Mouse (Mus musculus) heart, embryonic 15.5 days (tissue): Measurements from ENCODE around the gene Efna1. TPM values are rescaled to one million over a fixed set of nuclear protein-coding genes. Genes with fewer than 3 reads are reported as not detected.

Experiments
- ATAC-seq: fragments of 200-750 bp; cut with Nextera tagmentation; replicated peaks from 2 replicates; pipeline ENCODE4 v1.8.0; 2017; ENCODE audit warnings: low read depth, moderate TSS enrichment; ENCODE audit not compliant: insufficient number of reproducible peaks, insufficient read depth, low FRiP score
- H3K27ac ChIP-seq: fragments of 300-500 bp; sonication (generic); 2 replicates; pipeline ENCODE4 v1.5.1; 2015; ENCODE audit warnings: mild to moderate bottlenecking, inconsistent platforms
- H3K27me3 ChIP-seq: fragments of 300-500 bp; sonication (generic); 2 replicates; pipeline ENCODE4 v1.6.1; 2015; ENCODE audit warnings: inconsistent platforms
- H3K36me3 ChIP-seq: fragments of 300-500 bp; sonication (generic); 2 replicates; pipeline ENCODE4 v1.6.1; 2015; ENCODE audit warnings: mild to moderate bottlenecking, inconsistent platforms
- H3K4me1 ChIP-seq: fragments of 300-500 bp; sonication (generic); replicated peaks from 2 replicates; pipeline ENCODE4 v1.6.1; 2015; ENCODE audit warnings: inconsistent platforms
- H3K4me2 ChIP-seq: fragments of 300-500 bp; sonication (generic); 2 replicates; pipeline ENCODE4 v1.6.1; 2015; ENCODE audit warnings: inconsistent platforms, mild to moderate bottlenecking, moderate library complexity
- H3K4me3 ChIP-seq: fragments of 300-500 bp; sonication (generic); 2 replicates; pipeline ENCODE4 v1.5.1; 2015; ENCODE audit warnings: mild to moderate bottlenecking, inconsistent platforms
- H3K9ac ChIP-seq: fragments of 300-500 bp; sonication (generic); 2 replicates; pipeline ENCODE4 v1.6.1; 2015; ENCODE audit warnings: mild to moderate bottlenecking, inconsistent platforms
- H3K9me3 ChIP-seq: fragments of 300-500 bp; sonication (generic); replicated peaks from 2 replicates; pipeline ENCODE4 v1.6.1; 2016; ENCODE audit warnings: inconsistent platforms
- WGBS: fragments of 180-500 bp; shearing (Covaris S2); methylation state at CpG from one replicate; pipeline ENCODE4 v1.1.7; 2015; ENCODE audit warnings: mixed read lengths; 5-methylcytosine and 5-hydroxymethylcytosine counted together
- polyA plus RNA-seq: library from polyadenylated mRNA; unstranded; fragments of >200 nt; fragmentation: Nextera tagmentation; extraction: Ambion mirVana; gene quantifications from 2 replicates; pipeline ENCODE4 v1.2.1, GENCODE M21; 2015

Efna1 gene
- polyA plus RNA-seq, 1 experiment from 2014 or later, result 35.0 TPM

GRCm38 (mm10) chr3:89277281-89278021, 3.5 kb downstream of the Efna1 start:
- H3K27ac ChIP-seq, result peak overlapping the region; percentile 92
- peak overlapping the region; percentile 70 for H3K4me3 ChIP-seq
- peaks cover 23% of the 10 kb centered on the region for H3K36me3 ChIP-seq
- H3K4me1 ChIP-seq, result peaks cover 51% of the 10 kb centered on the region
- WGBS, result 23% methylated on average over 14 of the region's 14 CpGs
- no peaks in the 10 kb centered on the region for H3K27me3 ChIP-seq
- H3K9me3 ChIP-seq, result no peaks in the 10 kb centered on the region
- ATAC-seq, result no peak
- peak overlapping the region; percentile 81 for H3K9ac ChIP-seq
- peak overlapping the region; percentile 98 for H3K4me2 ChIP-seq

- 88% methylated on average over 13 of the region's 13 CpGs for WGBS
- Histone ChIP-seq H3K4me2 (peak overlapping the region; percentile 98; the same call in 1 of the 2 replicates), H3K4me3 (no peak overlapping the region), H3K9me3 (no peaks in the 10 kb centered on the region), H3K9ac (no peak overlapping the region), H3K4me1 (peaks cover 49% of the 10 kb centered on the region), H3K27me3 (no peaks in the 10 kb centered on the region), H3K36me3 (peaks cover 31% of the 10 kb centered on the region), H3K27ac (no peak overlapping the region)
- ATAC-seq, result no peak
Observed at GRCm38 (mm10) chr3:89276061-89276460, 4.9 kb downstream of the Efna1 start.

- no peaks in the 10 kb centered on the region for H3K9me3 ChIP-seq
- H3K4me1 ChIP-seq, result peaks cover 45% of the 10 kb centered on the region
- H3K27me3 ChIP-seq, result no peaks in the 10 kb centered on the region
- no peak overlapping the region for H3K4me2 ChIP-seq
- H3K27ac ChIP-seq, result no peak overlapping the region
- WGBS, result 50% methylated on average over 6 of the region's 6 CpGs
- ATAC-seq, result no peak
- H3K9ac ChIP-seq, result no peak overlapping the region
- peaks cover 31% of the 10 kb centered on the region for H3K36me3 ChIP-seq
- H3K4me3 ChIP-seq, result no peak overlapping the region
Observed at GRCm38 (mm10) chr3:89271760-89272159, 9.2 kb downstream of the Efna1 start.

- Histone ChIP-seq H3K9me3 (no peaks in the 10 kb centered on the region), H3K9ac (peak overlapping the region; percentile 76), H3K27ac (peak overlapping the region; percentile 90), H3K4me1 (peaks cover 44% of the 10 kb centered on the region), H3K4me2 (peak overlapping the region; percentile 75), H3K4me3 (peak overlapping the region; percentile 67; the same call in 1 of the 2 replicates), H3K27me3 (no peaks in the 10 kb centered on the region), H3K36me3 (peaks cover 28% of the 10 kb centered on the region)
- no peak for ATAC-seq
- 54% methylated on average over 6 of the region's 6 CpGs for WGBS
Observed at GRCm38 (mm10) chr3:89270891-89271290, 10.1 kb downstream of the Efna1 start.

- Histone ChIP-seq H3K4me1 (peaks cover 44% of the 10 kb centered on the region), H3K9me3 (no peaks in the 10 kb centered on the region), H3K4me2 (peak within 1 kb of the TSS; percentile 75), H3K4me3 (peak within 1 kb of the TSS; percentile 67), H3K27ac (peak within 1 kb of the TSS; percentile 90), H3K27me3 (no peaks in the 10 kb centered on the region), H3K9ac (peak within 1 kb of the TSS; percentile 76), H3K36me3 (peaks cover 21% of the 10 kb centered on the region; the same call in 1 of the 2 replicates)
- peak; percentile 42 for ATAC-seq
- WGBS, result 2% methylated on average over 39 of the region's 39 CpGs
Observed at GRCm38 (mm10) chr3:89270051-89270755, 10.7 kb downstream of the Efna1 start, which contains the start of gene Slc50a1. Gene Slc50a1 (minus strand): TSS chr3:89270570.

- ATAC-seq, result no peak
- H3K27ac ChIP-seq, result no peak overlapping the region
Observed at GRCm38 (mm10) chr3:89268916-89269315, 12.0 kb downstream of the Efna1 start.

GRCm38 (mm10) chr3:89266439-89266893, 14.5 kb downstream of the Efna1 start:
- H3K4me1 ChIP-seq, result peaks cover 40% of the 10 kb centered on the region
- H3K4me3 ChIP-seq, result peak overlapping the region; percentile 68
- H3K9ac ChIP-seq, result peak overlapping the region; percentile 71
- H3K27ac ChIP-seq, result peak overlapping the region; percentile 60
- H3K4me2 ChIP-seq, result peak overlapping the region; percentile 77
- H3K36me3 ChIP-seq, result no peaks in the 10 kb centered on the region
- no peaks in the 10 kb centered on the region for H3K27me3 ChIP-seq
- ATAC-seq, result peak; percentile 66; the same call in 1 of the 2 replicates
- WGBS, result under 1% methylated on average over 20 of the region's 20 CpGs
- H3K9me3 ChIP-seq, result no peaks in the 10 kb centered on the region

More at GRCm38 (mm10) chr3:89268916-89269315, 12.0 kb downstream of the Efna1 start:
- Histone ChIP-seq H3K4me1 (peaks cover 44% of the 10 kb centered on the region), H3K9ac (no peak overlapping the region), H3K4me2 (peak overlapping the region; percentile 75; the same call in 1 of the 2 replicates), H3K9me3 (no peaks in the 10 kb centered on the region), H3K36me3 (peaks cover 12% of the 10 kb centered on the region; the same call in 1 of the 2 replicates), H3K27me3 (no peaks in the 10 kb centered on the region), H3K4me3 (no peak overlapping the region)
- WGBS, result 68% methylated on average over 8 of the region's 8 CpGs

GRCm38 (mm10) chr3:89262417-89262816, 18.5 kb downstream of the Efna1 start:
- no peak for ATAC-seq
- Histone ChIP-seq H3K4me1 (peaks cover 9% of the 10 kb centered on the region), H3K27ac (peak overlapping the region; percentile 57), H3K9ac (no peak overlapping the region), H3K4me2 (no peak overlapping the region), H3K36me3 (no peaks in the 10 kb centered on the region), H3K4me3 (no peak overlapping the region), H3K27me3 (no peaks in the 10 kb centered on the region), H3K9me3 (no peaks in the 10 kb centered on the region)
- 44% methylated on average over 10 of the region's 10 CpGs for WGBS

GRCm38 (mm10) chr3:89260211-89260610, 20.7 kb downstream of the Efna1 start:
- no peaks in the 10 kb centered on the region for H3K4me1 ChIP-seq
- H3K27me3 ChIP-seq, result no peaks in the 10 kb centered on the region
- H3K9me3 ChIP-seq, result no peaks in the 10 kb centered on the region
- no peak for ATAC-seq
- H3K9ac ChIP-seq, result no peak overlapping the region
- 73% methylated on average over 3 of the region's 3 CpGs for WGBS
- H3K27ac ChIP-seq, result no peak overlapping the region
- H3K4me2 ChIP-seq, result no peak overlapping the region
- no peak overlapping the region for H3K4me3 ChIP-seq
- H3K36me3 ChIP-seq, result no peaks in the 10 kb centered on the region

GRCm38 (mm10) chr3:89259076-89259475, 21.9 kb downstream of the Efna1 start, which contains the start of gene Dpm3:
Gene Dpm3 (plus strand): TSS chr3:89259358.
- ATAC-seq, result no peak

GRCm38 (mm10) chr3:89256177-89256576, 24.8 kb downstream of the Efna1 start:
- H3K4me1 ChIP-seq, result peaks cover 12% of the 10 kb centered on the region
- H3K36me3 ChIP-seq, result no peaks in the 10 kb centered on the region
- no peak for ATAC-seq
- H3K4me3 ChIP-seq, result no peak overlapping the region
- H3K9me3 ChIP-seq, result no peaks in the 10 kb centered on the region
- H3K9ac ChIP-seq, result no peak overlapping the region
- 0 out of 2 replicates have a peak, but pooled peaks cover 6% of the 10 kb centered on the region for H3K27me3 ChIP-seq
- H3K27ac ChIP-seq, result 0 out of 2 replicates have a peak overlapping the region, but pooled peaks have one; percentile 11
- WGBS, result 45% methylated on average over 5 of the region's 5 CpGs
- H3K4me2 ChIP-seq, result no peak overlapping the region

More at GRCm38 (mm10) chr3:89259076-89259475, 21.9 kb downstream of the Efna1 start, which contains the start of gene Dpm3:
- H3K4me2 ChIP-seq, result no peak within 1 kb of the TSS
- H3K36me3 ChIP-seq, result no peaks in the 10 kb centered on the region
- H3K27me3 ChIP-seq, result no peaks in the 10 kb centered on the region
- H3K9ac ChIP-seq, result no peak within 1 kb of the TSS
- no peaks in the 10 kb centered on the region for H3K9me3 ChIP-seq
- 39% methylated on average over 7 of the region's 7 CpGs for WGBS
- no peak within 1 kb of the TSS for H3K4me3 ChIP-seq
- H3K4me1 ChIP-seq, result no peaks in the 10 kb centered on the region
- no peak within 1 kb of the TSS for H3K27ac ChIP-seq
